Mouse (Mus musculus) intestine, embryonic 16.5 days (tissue): Measurements from ENCODE around the gene Srsf1. TPM values are rescaled to one million over a fixed set of nuclear protein-coding genes. Genes with fewer than 3 reads are reported as not detected.

Source experiments
- ATAC-seq: fragments of 200-750 bp; cut with Nextera tagmentation; 2 replicates; pipeline ENCODE4 v1.8.0; 2017; ENCODE audit warnings: moderate TSS enrichment, moderate library complexity
- H3K27ac ChIP-seq: fragments of 300-500 bp; sonication (generic); 2 replicates; pipeline ENCODE4 v1.5.1; 2014; ENCODE audit warnings: mild to moderate bottlenecking, low read length
- H3K27me3 ChIP-seq: fragments of 300-500 bp; sonication (generic); replicated peaks from 2 replicates; pipeline ENCODE4 v1.6.1; 2014; ENCODE audit warnings: low read length, control low read depth, mixed read lengths; ENCODE audit not compliant: control insufficient read depth, insufficient read depth
- H3K36me3 ChIP-seq: fragments of 300-500 bp; sonication (generic); 2 replicates; pipeline ENCODE4 v1.6.1; 2014; ENCODE audit warnings: low read length, control low read depth; ENCODE audit not compliant: control insufficient read depth, insufficient read depth
- H3K4me1 ChIP-seq: fragments of 300-500 bp; sonication (generic); 2 replicates; pipeline ENCODE4 v1.6.1; 2014; ENCODE audit warnings: low read length, control low read depth, mixed read lengths; ENCODE audit not compliant: control insufficient read depth, insufficient read depth
- H3K4me2 ChIP-seq: fragments of 300-500 bp; sonication (generic); 2 replicates; pipeline ENCODE4 v1.6.1; 2014; ENCODE audit warnings: low read depth, low read length, control low read depth
- H3K4me3 ChIP-seq: fragments of 300-500 bp; sonication (generic); 2 replicates; pipeline ENCODE4 v1.5.1; 2014; ENCODE audit warnings: mild to moderate bottlenecking, low read length
- H3K9ac ChIP-seq: fragments of 300-500 bp; sonication (generic); 2 replicates; pipeline ENCODE4 v1.6.1; 2014; ENCODE audit warnings: low read depth, low read length
- H3K9me3 ChIP-seq: fragments of 300-500 bp; sonication (generic); 2 replicates; pipeline ENCODE4 v1.6.1; 2016; ENCODE audit warnings: low read length, control low read depth; ENCODE audit not compliant: control insufficient read depth
- WGBS: fragments of 180-500 bp; shearing (Covaris S2); extraction: QIAGEN DNeasy Blood & Tissue Kit; methylation state at CpG from one replicate; pipeline ENCODE4 v1.1.7; 2014; 5-methylcytosine and 5-hydroxymethylcytosine counted together
- polyA plus RNA-seq: library from polyadenylated mRNA; unstranded; fragments of >200 nt; fragmentation: Nextera tagmentation; extraction: Ambion mirVana; gene quantifications from 2 replicates; pipeline ENCODE4 v1.2.1, GENCODE M21; 2015

The Srsf1 gene
- polyA plus RNA-seq, 1 experiment from 2014 or later: 170 TPM

DNA sequence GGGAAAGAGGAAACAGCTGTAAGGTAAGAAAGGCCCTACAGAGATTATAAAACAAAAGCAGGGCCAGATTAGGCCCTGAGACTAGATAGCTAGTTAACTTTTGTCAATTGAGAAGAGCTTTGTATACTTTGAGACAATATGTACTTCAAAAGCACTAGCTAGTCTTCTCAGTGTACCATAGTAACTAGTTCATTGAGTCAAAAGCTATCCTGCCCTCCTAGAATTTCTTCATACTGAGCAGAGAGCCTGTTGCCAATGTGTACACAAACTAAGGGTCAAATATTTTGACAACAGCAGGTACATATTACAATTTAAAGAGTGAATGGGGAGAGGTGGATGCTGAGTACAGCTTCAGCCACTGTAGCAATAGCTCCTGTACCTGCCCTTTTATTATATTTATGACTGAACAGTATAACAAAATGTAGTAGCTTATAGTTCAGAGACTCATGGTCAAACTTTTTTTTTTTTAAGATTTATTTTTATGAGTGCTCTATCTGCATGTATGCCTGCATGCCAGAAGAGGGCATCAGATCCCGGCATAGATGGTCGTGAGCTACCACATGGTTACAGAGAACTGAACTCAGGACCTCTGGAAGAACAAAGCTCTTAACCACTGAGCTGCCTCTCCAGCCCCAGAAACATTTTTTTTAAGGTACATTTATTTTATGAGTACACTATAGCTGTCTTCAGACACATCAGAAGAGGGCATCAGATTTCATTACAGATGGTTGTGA lies 14.9 kb downstream of the Srsf1 start:
- Histone ChIP-seq H3K9ac (no peak overlapping the region), H3K4me3 (no peak overlapping the region), H3K4me2 (no peak overlapping the region), H3K27ac (no peak overlapping the region), H3K4me1 (no peaks in the 10 kb centered on the region), H3K36me3 (no peaks in the 10 kb centered on the region), H3K9me3 (no peaks in the 10 kb centered on the region), H3K27me3 (no peaks in the 10 kb centered on the region)
- WGBS: 74% methylated on average over 2 of the region's 2 CpGs
- ATAC-seq: no peak

DNA sequence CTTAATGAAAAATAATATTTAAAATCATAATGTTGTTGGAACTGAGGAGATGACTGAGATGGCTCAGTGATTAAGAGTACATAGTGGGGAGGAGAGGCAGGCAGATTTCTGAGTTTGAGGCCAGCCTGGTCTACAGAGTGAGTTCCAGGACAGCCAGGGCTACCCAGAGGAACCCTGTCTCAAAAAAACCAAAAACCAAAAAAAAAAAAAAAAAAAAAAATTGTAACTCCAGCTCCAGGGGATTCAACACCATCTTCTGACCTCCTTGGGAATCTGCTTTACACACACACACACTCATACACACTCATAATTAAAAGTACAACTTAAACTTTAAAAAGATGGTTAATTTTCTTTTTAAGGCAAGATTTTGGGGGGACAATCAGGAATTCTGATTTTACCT lies 18.6 kb downstream of the Srsf1 start:
- H3K36me3 ChIP-seq: no peaks in the 10 kb centered on the region
- no peak overlapping the region for H3K9ac ChIP-seq
- no peaks in the 10 kb centered on the region for H3K9me3 ChIP-seq
- peaks cover 10% of the 10 kb centered on the region for H3K4me1 ChIP-seq
- H3K27ac ChIP-seq: no peak overlapping the region
- no peaks in the 10 kb centered on the region for H3K27me3 ChIP-seq
- H3K4me3 ChIP-seq: no peak overlapping the region
- ATAC-seq: no peak
- H3K4me2 ChIP-seq: no peak overlapping the region

DNA sequence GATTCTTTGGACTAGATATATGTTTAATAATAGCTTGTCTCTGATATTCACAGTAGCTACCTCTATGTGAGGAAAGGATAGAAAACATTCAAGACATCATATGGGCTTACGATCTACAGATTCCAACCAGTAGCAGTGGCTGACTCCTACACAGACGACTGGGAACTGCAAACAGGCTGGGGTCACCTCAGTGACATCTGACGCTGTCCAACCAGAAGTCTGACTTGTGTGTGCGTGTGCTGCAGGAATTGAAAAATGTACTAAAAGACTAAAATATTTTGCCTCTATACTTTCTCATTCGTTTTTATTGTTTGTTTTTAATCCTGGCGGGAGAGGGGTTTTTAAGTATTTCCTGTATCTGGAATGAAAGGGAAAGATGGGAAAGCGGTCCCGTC lies 20.0 kb downstream of the Srsf1 start:
- 5% methylated on average over 8 of the region's 8 CpGs for WGBS
- no peak for ATAC-seq
- no peaks in the 10 kb centered on the region for H3K27me3 ChIP-seq
- H3K27ac ChIP-seq: peak overlapping the region; percentile 95
- peak overlapping the region; percentile 96 for H3K4me3 ChIP-seq
- H3K36me3 ChIP-seq: no peaks in the 10 kb centered on the region
- peak overlapping the region; percentile 92 for H3K9ac ChIP-seq
- H3K9me3 ChIP-seq: no peaks in the 10 kb centered on the region
- H3K4me2 ChIP-seq: peak overlapping the region; percentile 72
- H3K4me1 ChIP-seq: peaks cover 24% of the 10 kb centered on the region

DNA sequence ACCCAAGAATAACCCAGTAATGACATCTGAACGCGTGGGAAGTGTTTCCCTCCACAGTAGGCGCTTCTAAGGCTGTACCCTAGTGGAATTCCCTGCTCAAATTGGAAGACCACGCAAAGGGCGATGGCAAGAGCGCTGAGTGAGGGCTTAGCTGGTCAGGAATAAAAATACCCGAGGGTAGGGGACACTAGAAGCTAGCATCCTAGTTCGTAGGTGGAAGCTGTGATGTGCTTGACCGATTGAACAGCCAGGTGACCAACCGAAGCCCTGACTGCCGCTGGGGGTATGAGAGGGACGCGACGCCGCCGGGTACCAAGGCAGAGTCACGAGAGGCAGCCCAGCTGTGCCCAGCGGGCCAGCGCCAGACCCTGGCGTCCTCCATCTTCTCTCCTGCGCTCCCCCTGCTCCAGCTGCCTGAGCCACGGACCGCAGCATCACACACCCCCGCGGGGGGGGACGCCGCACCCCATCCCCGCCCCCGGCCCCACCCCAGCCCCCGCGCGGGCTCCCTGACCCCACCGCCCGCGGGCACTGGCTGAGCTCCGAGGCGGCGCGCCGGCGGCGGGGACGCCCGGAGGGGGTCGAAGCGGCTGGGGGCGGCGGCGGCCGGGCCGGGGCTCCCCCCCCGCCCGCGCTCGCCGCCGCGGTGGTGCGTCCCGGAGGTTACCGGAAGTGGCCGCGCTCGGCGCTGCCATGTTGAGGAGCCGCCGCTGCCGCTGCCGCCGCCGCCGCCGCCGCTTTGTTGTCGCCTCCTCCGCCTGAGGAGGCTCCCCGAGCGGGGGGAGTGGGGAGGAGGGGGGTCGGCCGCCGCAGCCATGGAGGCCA lies 20.6 kb downstream of the Srsf1 start, which contains the start of gene Vezf1:
Vezf1 (plus strand) TSS at position 694 of the 825 bp plus-strand sequence.
- peak within 1 kb of the TSS; percentile 95 for H3K27ac ChIP-seq
- H3K9me3 ChIP-seq: no peaks in the 10 kb centered on the region
- no peaks in the 10 kb centered on the region for H3K36me3 ChIP-seq
- peak within 1 kb of the TSS; percentile 92 for H3K9ac ChIP-seq
- ATAC-seq: peak; percentile 86
- H3K4me1 ChIP-seq: peaks cover 24% of the 10 kb centered on the region
- WGBS: under 1% methylated on average over 48 of the region's 81 CpGs
- peak within 1 kb of the TSS; percentile 96 for H3K4me3 ChIP-seq
- peak within 1 kb of the TSS; percentile 86 for H3K4me2 ChIP-seq
- H3K27me3 ChIP-seq: no peaks in the 10 kb centered on the region

DNA sequence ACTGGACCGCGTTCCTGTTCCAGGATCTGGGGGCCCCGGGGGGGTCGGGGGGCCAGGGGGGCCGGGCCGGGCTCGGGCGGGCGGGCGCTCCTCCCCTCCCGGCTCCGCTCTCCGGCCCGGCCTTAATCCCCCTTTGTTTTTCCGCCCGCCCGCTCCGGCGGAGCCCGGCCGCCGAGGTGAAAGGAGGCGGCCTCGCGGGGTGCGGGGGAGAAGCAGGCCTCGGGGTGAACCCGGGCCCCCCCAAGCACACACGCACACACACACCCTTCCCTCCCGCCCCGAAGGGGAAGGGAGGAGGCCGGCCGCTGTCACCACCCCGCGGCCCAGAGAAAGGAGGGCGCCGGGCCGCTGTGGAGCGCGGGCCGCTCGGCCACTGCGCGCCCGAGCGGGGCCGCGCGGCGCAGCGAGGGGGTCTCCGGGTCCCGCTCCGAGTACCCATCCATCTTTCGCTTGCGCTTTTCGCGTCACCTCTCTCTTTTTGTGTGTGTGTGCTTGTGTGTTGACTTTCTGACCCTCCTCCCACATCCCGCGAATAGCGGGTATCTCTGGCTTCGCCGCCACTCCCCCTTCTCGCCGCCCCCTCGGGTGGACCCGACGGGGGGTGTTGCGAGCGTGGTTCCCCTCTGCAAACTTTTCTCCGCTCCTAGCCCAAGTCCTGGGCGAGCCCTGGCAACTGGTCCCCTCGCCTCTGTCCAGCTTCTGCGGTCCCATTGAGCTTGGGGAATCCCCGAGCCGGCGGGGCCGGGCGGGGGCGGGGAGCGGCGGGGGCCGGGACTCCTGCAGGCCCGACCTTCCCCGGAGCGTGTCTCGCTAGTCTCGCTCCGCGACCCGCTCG lies 21.5 kb downstream of the Srsf1 start:
- ATAC-seq: peak; percentile 84
- H3K27ac ChIP-seq: peak overlapping the region; percentile 95
- H3K4me2 ChIP-seq: peak overlapping the region; percentile 86
- peak overlapping the region; percentile 92 for H3K9ac ChIP-seq
- no peaks in the 10 kb centered on the region for H3K27me3 ChIP-seq
- H3K4me3 ChIP-seq: peak overlapping the region; percentile 96
- H3K36me3 ChIP-seq: peaks cover 3% of the 10 kb centered on the region; the same call in 1 of the 2 replicates
- peaks cover 28% of the 10 kb centered on the region for H3K4me1 ChIP-seq
- WGBS: under 1% methylated on average over 62 of the region's 92 CpGs
- H3K9me3 ChIP-seq: no peaks in the 10 kb centered on the region

DNA sequence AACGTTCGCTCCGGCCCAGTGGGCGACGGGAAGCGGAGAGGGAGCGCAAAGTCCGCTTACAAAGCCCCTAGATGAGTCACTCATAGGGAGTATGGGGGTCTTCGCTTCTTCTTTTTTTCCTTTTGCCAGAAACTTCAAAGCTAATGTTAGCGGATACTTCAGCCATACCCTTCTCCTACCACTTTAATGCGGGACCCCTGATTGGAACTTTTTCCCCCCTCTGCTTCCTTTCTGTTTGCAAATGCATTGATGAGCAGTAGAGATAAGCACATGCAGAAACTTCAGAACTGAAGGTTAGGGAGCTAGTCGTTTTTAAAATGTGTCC lies 22.0 kb downstream of the Srsf1 start:
- Histone ChIP-seq H3K27me3 (no peaks in the 10 kb centered on the region), H3K4me3 (peak overlapping the region; percentile 96), H3K27ac (peak overlapping the region; percentile 95), H3K9ac (peak overlapping the region; percentile 92), H3K9me3 (no peaks in the 10 kb centered on the region), H3K36me3 (peaks cover 4% of the 10 kb centered on the region; the same call in 1 of the 2 replicates), H3K4me2 (peak overlapping the region; percentile 86), H3K4me1 (peaks cover 28% of the 10 kb centered on the region)
- 1% methylated on average over 12 of the region's 12 CpGs for WGBS
- no peak for ATAC-seq

DNA sequence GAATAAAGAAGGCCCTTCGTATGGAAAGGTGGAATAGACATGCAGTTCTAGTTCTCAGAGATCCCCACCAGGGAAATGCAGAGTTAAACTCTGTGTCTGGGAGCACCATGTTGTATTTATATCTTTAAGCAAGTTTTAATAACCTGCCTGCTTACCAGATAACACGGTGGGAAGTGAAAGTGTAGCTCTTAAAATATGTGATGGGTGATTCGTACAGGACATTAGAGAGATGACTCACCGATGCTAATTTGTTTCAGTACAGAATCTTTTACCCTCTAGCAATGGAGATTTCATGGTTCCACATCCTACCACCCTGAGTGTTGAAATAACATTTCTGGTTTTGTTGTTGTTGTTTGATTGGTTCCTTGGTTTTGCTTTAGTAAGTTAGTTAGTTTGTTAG lies 23.2 kb downstream of the Srsf1 start:
- ATAC-seq: no peak
- Histone ChIP-seq H3K27ac (no peak overlapping the region), H3K27me3 (no peaks in the 10 kb centered on the region), H3K4me3 (peak overlapping the region; percentile 25), H3K4me2 (peak overlapping the region; percentile 86), H3K9me3 (no peaks in the 10 kb centered on the region), H3K9ac (peak overlapping the region; percentile 45; the same call in 1 of the 2 replicates), H3K4me1 (peaks cover 28% of the 10 kb centered on the region), H3K36me3 (peaks cover 4% of the 10 kb centered on the region; the same call in 1 of the 2 replicates)
- 20% methylated on average over 4 of the region's 4 CpGs for WGBS

DNA sequence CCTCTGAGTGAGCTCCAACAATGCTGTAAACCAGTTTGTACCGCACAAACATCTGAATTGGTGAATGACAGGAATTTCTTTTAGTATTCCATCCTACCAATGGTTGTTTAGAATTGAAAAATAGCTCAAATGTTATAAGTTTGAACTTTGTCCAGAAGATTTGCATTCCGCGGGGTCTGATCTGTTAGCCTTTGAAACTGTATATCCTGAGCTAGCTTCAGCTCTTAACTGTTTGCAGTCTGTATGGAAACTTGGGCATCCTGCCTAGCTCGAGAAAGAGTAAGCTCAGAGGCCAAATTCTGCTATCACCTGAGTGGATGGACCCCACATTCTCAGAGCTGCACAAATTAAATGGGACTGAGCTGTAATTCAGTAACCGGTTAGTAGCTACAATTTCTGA lies 23.9 kb downstream of the Srsf1 start:
- Histone ChIP-seq H3K4me3 (no peak overlapping the region; the same call in 1 of the 2 replicates), H3K9ac (peak overlapping the region; percentile 15; the same call in 1 of the 2 replicates)
- WGBS: 28% methylated on average over 5 of the region's 5 CpGs

More for the DNA sequence above, 23.9 kb downstream of the Srsf1 start:
- ATAC-seq: no peak
- Histone ChIP-seq H3K27me3 (no peaks in the 10 kb centered on the region), H3K9me3 (no peaks in the 10 kb centered on the region), H3K4me2 (peak overlapping the region; percentile 86), H3K4me1 (peaks cover 28% of the 10 kb centered on the region), H3K27ac (no peak overlapping the region), H3K36me3 (peaks cover 4% of the 10 kb centered on the region; the same call in 1 of the 2 replicates)
